Mouse (Mus musculus) cerebellum, adult 2 months (tissue): ENCODE measurements around the gene Ranbp2.
"Not testable (repeated sequence)": the region's sequence is repeated elsewhere in the genome, so short reads cannot be mapped to it uniquely, and the experiment has no call there.

Experiments used
- CTCF ChIP-seq: fragments of 200-500 bp; IDR thresholded peaks from 2 replicates; pipeline ENCODE4 v1.5.1; 2011; ENCODE audit warnings: low read depth, mild to moderate bottlenecking, control low read depth, low read length, moderate library complexity, borderline replicate concordance; ENCODE audit not compliant: insufficient read depth
- POLR2A ChIP-seq: fragments of 200-500 bp; IDR thresholded peaks from 2 replicates; pipeline ENCODE4 v1.6.1; 2011; ENCODE audit warnings: low read length, control low read depth, borderline replicate concordance; ENCODE audit not compliant: insufficient read depth

- TF ChIP-seq CTCF, POLR2A: not testable (repeated sequence)
These were observed 89.6 kb downstream of the Ranbp2 start for GRCm38 (mm10) chr10:58536276-58536675.
